ENCODE assay signal across 8 mouse cellular contexts in the genomic region with DNA sequence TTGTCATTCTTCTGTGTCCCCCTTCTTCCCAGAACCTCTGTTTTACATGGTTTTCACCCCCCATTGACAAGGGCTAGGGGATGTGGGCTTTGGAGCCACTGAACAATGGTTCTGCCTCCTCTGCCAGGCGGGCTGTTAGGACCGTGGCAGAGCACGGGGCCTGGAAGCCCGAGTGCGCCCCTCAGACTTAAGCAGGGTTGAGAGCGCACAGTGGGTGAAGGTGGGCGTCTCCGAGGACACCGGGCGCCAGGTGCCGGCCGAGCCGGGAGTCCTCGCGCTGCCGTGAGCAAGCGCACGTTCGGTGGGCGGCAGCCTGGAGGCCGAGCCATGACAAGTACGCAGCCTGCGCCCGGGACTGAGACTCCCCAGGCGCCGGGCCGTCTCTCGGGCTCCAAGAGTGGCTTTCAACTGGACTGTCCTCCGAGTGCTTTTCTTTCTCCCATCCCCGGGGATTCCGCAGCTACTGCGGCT. TPM values are rescaled to one million over a fixed set of nuclear protein-coding genes. Genes with fewer than 3 reads are reported as not detected.
DNase-seq lines count a peak whose midpoint lies in the region; ATAC-seq and TF ChIP-seq lines count a peak whose summit lies in the region.

No protein-coding gene starts in this region.

- peak; percentile 39 for DNase-seq in urinary bladder, adult 2 months (ENCODE audit: low spot score)
- no peak for DNase-seq in urinary bladder, postnatal 4 days (ENCODE audit: low spot score in 2 of 2)
- DNase-seq in heart, postnatal 0 days (ENCODE audit: low spot score), result peak; percentile 22
- peak; percentile 28 to 48 for DNase-seq in layer of hippocampus, postnatal 25 days (ENCODE audit: extremely low spot score in 1 of 2, low spot score in 1 of 2)
- peak; percentile 27 for DNase-seq in lung, postnatal 36 days

- peak overlapping the region; percentile 64 for H3K4me3 ChIP-seq in embryonic facial prominence, embryonic 12.5 days
- H3K4me3 ChIP-seq in heart, postnatal 0 days (ENCODE audit: low read depth, low read length), result peak overlapping the region; percentile 81
- peak overlapping the region; percentile 48 for H3K4me3 ChIP-seq in small intestine, adult 2 months (ENCODE audit: low read depth, low read length)

- peak overlapping the region; percentile 77 for H3K9ac ChIP-seq in embryonic facial prominence, embryonic 12.5 days
- peak overlapping the region; percentile 87 for H3K9ac ChIP-seq in heart, postnatal 0 days (replicated peaks; ENCODE audit: low read depth, low read length)

- TF ChIP-seq CTCF in heart, postnatal 0 days (IDR thresholded peaks at IDR 0.05; ENCODE audit: low read depth), result no peak
- TF ChIP-seq CTCF in small intestine, adult 2 months (IDR thresholded peaks at IDR 0.05; ENCODE audit: extremely low read depth, insufficient read length, insufficient replicate concordance, low read depth, low read length), result no peak

- H3K36me3 ChIP-seq in embryonic facial prominence, embryonic 12.5 days, result no peaks in the 10 kb centered on the region
- no peaks in the 10 kb centered on the region for H3K36me3 ChIP-seq in heart, postnatal 0 days (replicated peaks; ENCODE audit: control insufficient read depth, insufficient read depth, low read length)
- no peaks in the 10 kb centered on the region for H3K36me3 ChIP-seq in small intestine, adult 2 months (ENCODE audit: control insufficient read depth, insufficient read depth, low read length)

- H3K27ac ChIP-seq in embryonic facial prominence, embryonic 12.5 days, result peak overlapping the region; percentile 65; the same call in 1 of the 2 replicates
- H3K27ac ChIP-seq in heart, postnatal 0 days (ENCODE audit: low read depth), result peak overlapping the region; percentile 91
- H3K27ac ChIP-seq in small intestine, adult 2 months (ENCODE audit: insufficient read depth, low read depth, low read length), result no peak overlapping the region

- H3K9me3 ChIP-seq in embryonic facial prominence, embryonic 12.5 days, result no peaks in the 10 kb centered on the region
- no peaks in the 10 kb centered on the region for H3K9me3 ChIP-seq in heart, postnatal 0 days (replicated peaks; ENCODE audit: control insufficient read depth, low read length)

- TF ChIP-seq POLR2A in small intestine, adult 2 months (IDR thresholded peaks at IDR 0.05; ENCODE audit: low read depth, low read length), result no peak

- H3K4me1 ChIP-seq in embryonic facial prominence, embryonic 12.5 days, result peaks cover 10% of the 10 kb centered on the region; the same call in 1 of the 2 replicates
- H3K4me1 ChIP-seq in heart, postnatal 0 days (ENCODE audit: control insufficient read depth, insufficient read depth), result peaks cover 17% of the 10 kb centered on the region; the same call in 1 of the 2 replicates
- peaks cover 12% of the 10 kb centered on the region for H3K4me1 ChIP-seq in small intestine, adult 2 months (ENCODE audit: control insufficient read depth, insufficient read depth, insufficient read length, low read length)

- ATAC-seq in embryonic facial prominence, embryonic 12.5 days (ENCODE audit: insufficient number of reproducible peaks, insufficient read depth, low FRiP score, low TSS enrichment), result peak; percentile 48; the same call in 1 of the 2 replicates
- ATAC-seq in heart, postnatal 0 days (ENCODE audit: insufficient read depth, low read depth), result peak; percentile 15; the same call in 1 of the 2 replicates
- ATAC-seq in megakaryocyte progenitor cell, adult 5-6 weeks (replicated peaks; ENCODE audit: poor library complexity), result no peak

- H3K4me2 ChIP-seq in embryonic facial prominence, embryonic 12.5 days (replicated peaks), result peak overlapping the region; percentile 95
- H3K4me2 ChIP-seq in heart, postnatal 0 days (ENCODE audit: low read depth, low read length), result peak overlapping the region; percentile 97

- peaks cover 24% of the 10 kb centered on the region for H3K27me3 ChIP-seq in embryonic facial prominence, embryonic 12.5 days
- H3K27me3 ChIP-seq in heart, postnatal 0 days (ENCODE audit: control insufficient read depth, insufficient read depth, low read length), result no peaks in the 10 kb centered on the region
- peaks cover 13% of the 10 kb centered on the region for H3K27me3 ChIP-seq in small intestine, adult 2 months (ENCODE audit: control insufficient read depth, insufficient read depth, low read length)

- no peak for TF ChIP-seq EP300 in heart, postnatal 0 days (IDR thresholded peaks at IDR 0.05; ENCODE audit: low read depth)

- under 1% methylated on average over 32 of the region's 32 CpGs for WGBS in embryonic facial prominence, embryonic 12.5 days
- 0% methylated on average over 32 of the region's 32 CpGs for WGBS in heart, postnatal 0 days
- WGBS in small intestine, adult 2 months, result 1% methylated on average over 32 of the region's 32 CpGs

RNA-seq across cellular contexts. Expression of a gene that starts 1.7 kb away (rescaled TPM):
- polyA plus RNA-seq in urinary bladder, adult 2 months (2012; rRNA removed), result 14.2 and 16.0 TPM in 2 replicates
- polyA plus RNA-seq in embryonic facial prominence, embryonic 12.5 days (2016; fragmentation: Nextera tagmentation; extraction: Ambion mirVana), result 10.5 and 10.8 TPM in 2 replicates
- 104 and 107 TPM in 2 replicates for total RNA-seq in heart, postnatal 0 days (2014; rRNA removed; ENCODE audit: low replicate concordance)
- 38.6 and 40.0 TPM in 2 replicates for polyA plus RNA-seq in heart, postnatal 0 days (2015; fragmentation: Nextera tagmentation; extraction: Ambion mirVana)
- 10 to 100 TPM; 50.7 to 53.4 TPM for total RNA-seq in layer of hippocampus, postnatal 25 days (2021)
- polyA plus RNA-seq in small intestine, adult 2 months (2012; rRNA removed), result 3.9 and 5.6 TPM in 2 replicates
- 0.29 and 0.67 TPM in 2 replicates for total RNA-seq in megakaryocyte progenitor cell, adult 5-6 weeks (2015)
- 0.79 and 1.6 TPM in 2 replicates for total RNA-seq in megakaryocyte progenitor cell, adult 5-6 weeks (2017)

Comparison
In these comparisons a context has a peak if more than half of its experiments do, and no peak if none do; other contexts are left out.
1. DNase-seq: peak in urinary bladder, adult 2 months (single experiment), heart, postnatal 0 days (single experiment), layer of hippocampus, postnatal 25 days (2 of 2) and lung, postnatal 36 days (single experiment); none in urinary bladder, postnatal 4 days (0 of 2).
2. Peak in every context shown above with its lines, with median percentiles within 50 percentile points of each other: H3K4me3 ChIP-seq.